Mouse (Mus musculus): Measurements from ENCODE around the gene Rbfox1.

The Rbfox1 gene

GRCm38 (mm10) chr16:6097244-6098040 is 212.3 kb downstream of the Rbfox1 start:
- no peak for DNase-seq

GRCm38 (mm10) chr16:6098116-6098515 is 213.0 kb downstream of the Rbfox1 start:
- DNase-seq, result no peak

GRCm38 (mm10) chr16:6099598-6099997 is 214.4 kb downstream of the Rbfox1 start:
- no peak for DNase-seq

GRCm38 (mm10) chr16:6100421-6100877 is 215.3 kb downstream of the Rbfox1 start:
- DNase-seq, result no peak

- DNase-seq, result no peak
Measured at GRCm38 (mm10) chr16:6103713-6104112, 218.6 kb downstream of the Rbfox1 start.

GRCm38 (mm10) chr16:6110121-6110520 is 225.0 kb downstream of the Rbfox1 start:
- no peak for DNase-seq

GRCm38 (mm10) chr16:6113836-6114475 is 228.8 kb downstream of the Rbfox1 start:
- DNase-seq, result no peak

GRCm38 (mm10) chr16:6119472-6119871 is 234.3 kb downstream of the Rbfox1 start:
- DNase-seq, result no peak

GRCm38 (mm10) chr16:6121232-6121631 is 236.1 kb downstream of the Rbfox1 start:
- no peak for DNase-seq

- no peak for DNase-seq
Measured at GRCm38 (mm10) chr16:6122859-6123258, 237.7 kb downstream of the Rbfox1 start.

GRCm38 (mm10) chr16:6128314-6128713 is 243.2 kb downstream of the Rbfox1 start:
- no peak for DNase-seq

- DNase-seq, result no peak
Measured at GRCm38 (mm10) chr16:6135016-6135415, 249.9 kb downstream of the Rbfox1 start.

GRCm38 (mm10) chr16:6139432-6139831 is 254.3 kb downstream of the Rbfox1 start:
- no peak for DNase-seq

- no peak for DNase-seq
Measured at GRCm38 (mm10) chr16:6147957-6148356, 262.8 kb downstream of the Rbfox1 start.

GRCm38 (mm10) chr16:6149345-6149744 is 264.2 kb downstream of the Rbfox1 start:
- DNase-seq, result no peak

- DNase-seq, result no peak
Measured at GRCm38 (mm10) chr16:6155556-6155955, 270.4 kb downstream of the Rbfox1 start.

GRCm38 (mm10) chr16:6164476-6164875 is 279.3 kb downstream of the Rbfox1 start:
- no peak for DNase-seq

GRCm38 (mm10) chr16:6169346-6169745 is 284.2 kb downstream of the Rbfox1 start:
- no peak for DNase-seq

GRCm38 (mm10) chr16:6180819-6181218 is 295.7 kb downstream of the Rbfox1 start:
- no peak for DNase-seq

- DNase-seq, result no peak
Measured at GRCm38 (mm10) chr16:6182329-6182728, 297.2 kb downstream of the Rbfox1 start.

GRCm38 (mm10) chr16:6192358-6192757 is 307.2 kb downstream of the Rbfox1 start:
- no peak for DNase-seq

GRCm38 (mm10) chr16:6206431-6206830 is 321.3 kb downstream of the Rbfox1 start:
- no peak for DNase-seq

GRCm38 (mm10) chr16:6212916-6213315 is 327.8 kb downstream of the Rbfox1 start:
- no peak for DNase-seq

- no peak for DNase-seq
Measured at GRCm38 (mm10) chr16:6227449-6227848, 342.3 kb downstream of the Rbfox1 start.
